Mouse (Mus musculus): ENCODE measurements around the gene Notch2. TPM values are rescaled to one million over a fixed set of nuclear protein-coding genes. Genes with fewer than 3 reads are reported as not detected.
"Not testable (repeated sequence)": the region's sequence is repeated elsewhere in the genome, so short reads cannot be mapped to it uniquely, and the experiment has no call there.

Notch2 gene
- total RNA-seq, 2 experiments from 2014 or later = 15.5 to 17.9 TPM

- DNase-seq (ENCODE audit: extremely low spot score in 1 of 2, low spot score in 2 of 2) = no peak
- intact Hi-C loops (cut with DNase I) = no loop called here
Observed at GRCm38 (mm10) chr3:98108866-98109265, 95.5 kb downstream of the Notch2 start.

DNA sequence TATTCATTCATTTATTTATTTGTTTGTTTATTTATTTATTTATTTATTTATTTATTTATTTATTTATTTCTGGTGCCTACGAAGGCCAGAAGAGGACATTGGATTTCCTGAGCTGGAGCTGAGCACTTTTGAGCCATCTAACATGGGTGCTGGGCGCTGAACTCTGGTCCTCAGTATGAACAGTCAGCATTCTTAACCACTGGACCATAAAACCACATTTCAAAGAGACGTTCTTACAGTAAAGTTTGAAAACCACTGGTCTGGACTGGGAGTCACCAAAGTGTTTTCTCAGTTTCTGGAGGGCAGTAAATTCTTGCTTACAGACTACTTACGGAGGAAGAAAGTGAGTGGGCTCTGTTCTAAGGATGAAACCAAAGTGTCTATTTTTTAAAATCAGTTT, 97.3 kb downstream of the Notch2 start:
- intact Hi-C loops (cut with DNase I) = no loop called here
- DNase-seq (ENCODE audit: extremely low spot score in 1 of 2, low spot score in 2 of 2) = no peak

GRCm38 (mm10) chr3:98118252-98118651, 104.9 kb downstream of the Notch2 start:
- no peak for DNase-seq (ENCODE audit: extremely low spot score in 1 of 2, low spot score in 2 of 2)

GRCm38 (mm10) chr3:98119338-98119737, 106.0 kb downstream of the Notch2 start:
- intact Hi-C loops (cut with DNase I) = no loop called here
- DNase-seq (ENCODE audit: extremely low spot score in 1 of 2, low spot score in 2 of 2) = no peak

More at GRCm38 (mm10) chr3:98118252-98118651, 104.9 kb downstream of the Notch2 start:
- intact Hi-C loops (cut with DNase I) = no loop called here

DNA sequence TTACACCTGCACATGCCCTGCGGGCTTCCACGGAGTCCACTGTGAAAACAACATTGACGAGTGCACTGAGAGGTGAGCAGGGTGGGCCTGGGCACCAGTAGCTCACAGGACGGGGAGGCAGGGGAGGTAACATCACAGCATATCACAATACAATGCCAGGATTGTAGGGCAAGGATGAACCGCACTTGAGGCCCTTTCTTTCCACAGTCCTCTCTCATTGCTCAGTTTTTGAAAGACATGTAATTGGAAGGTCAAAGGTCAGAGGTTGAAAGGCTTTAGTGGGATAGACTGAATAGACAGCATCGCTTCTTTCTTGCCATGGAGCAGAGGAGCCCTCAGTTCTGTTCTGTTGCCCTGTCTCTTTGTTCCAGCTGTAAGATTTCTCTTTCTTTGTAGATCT, 107.6 kb downstream of the Notch2 start:
- intact Hi-C loops (cut with DNase I) = no loop called here
- DNase-seq (ENCODE audit: extremely low spot score in 1 of 2, low spot score in 2 of 2) = no peak

GRCm38 (mm10) chr3:98127775-98128174, 114.4 kb downstream of the Notch2 start:
- intact Hi-C loops (cut with DNase I) = no loop called here
- DNase-seq (ENCODE audit: extremely low spot score in 1 of 2, low spot score in 2 of 2) = no peak

GRCm38 (mm10) chr3:98128716-98129115, 115.4 kb downstream of the Notch2 start:
- intact Hi-C loops (cut with DNase I) = no loop called here
- DNase-seq (ENCODE audit: extremely low spot score in 1 of 2, low spot score in 2 of 2) = no peak

GRCm38 (mm10) chr3:98132140-98132539, 118.8 kb downstream of the Notch2 start:
- not testable (repeated sequence) for DNase-seq (ENCODE audit: extremely low spot score in 1 of 2, low spot score in 2 of 2)
- intact Hi-C loops (cut with DNase I) = loop anchor here (10.0 kb wide), 1 partner anchor 83 kb away; no protein-coding TSS in a partner anchor

DNA sequence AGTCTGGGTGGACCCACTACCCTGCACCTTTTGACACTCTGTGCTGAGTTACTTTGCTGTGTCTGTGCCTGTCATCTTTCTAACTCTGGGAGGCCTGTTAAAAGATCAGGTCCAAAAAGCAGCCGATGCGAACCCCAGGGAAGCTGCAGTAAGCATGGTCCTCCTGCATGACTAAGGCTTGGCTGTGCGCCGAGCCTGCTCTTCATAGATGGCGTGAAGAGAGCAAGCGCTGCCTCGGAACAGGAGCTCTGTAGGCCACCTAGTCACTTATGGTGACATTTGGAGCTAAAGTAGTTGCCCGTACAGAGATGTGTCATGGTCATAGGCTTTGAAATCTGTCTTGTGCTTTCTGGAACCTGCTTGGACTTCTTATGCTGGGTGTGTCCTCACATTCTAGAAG, 119.3 kb downstream of the Notch2 start:
- no peak for DNase-seq (ENCODE audit: extremely low spot score in 1 of 2, low spot score in 2 of 2)
- intact Hi-C loops (cut with DNase I) = loop anchor here (10.0 kb wide), 1 partner anchor 82 kb away; no protein-coding TSS in a partner anchor

DNA sequence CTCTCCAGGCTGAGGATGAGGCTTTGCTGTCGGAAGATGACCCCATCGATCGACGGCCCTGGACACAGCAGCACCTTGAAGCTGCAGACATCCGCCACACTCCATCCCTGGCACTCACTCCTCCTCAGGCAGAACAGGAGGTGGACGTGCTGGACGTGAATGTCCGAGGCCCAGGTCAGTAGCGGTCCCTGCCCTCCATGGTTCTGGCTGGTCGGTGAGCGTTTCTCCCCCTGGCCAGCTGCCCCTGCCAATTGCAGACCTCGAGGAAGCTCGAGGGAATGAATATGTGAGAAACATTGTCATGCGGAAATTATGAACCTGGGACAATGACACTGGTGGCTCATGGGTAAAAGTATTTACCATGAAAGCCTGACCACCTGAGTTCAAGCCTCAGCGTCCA, 128.1 kb downstream of the Notch2 start:
- intact Hi-C loops (cut with DNase I) = no loop called here
- no peak for DNase-seq (ENCODE audit: extremely low spot score in 1 of 2, low spot score in 2 of 2)

DNA sequence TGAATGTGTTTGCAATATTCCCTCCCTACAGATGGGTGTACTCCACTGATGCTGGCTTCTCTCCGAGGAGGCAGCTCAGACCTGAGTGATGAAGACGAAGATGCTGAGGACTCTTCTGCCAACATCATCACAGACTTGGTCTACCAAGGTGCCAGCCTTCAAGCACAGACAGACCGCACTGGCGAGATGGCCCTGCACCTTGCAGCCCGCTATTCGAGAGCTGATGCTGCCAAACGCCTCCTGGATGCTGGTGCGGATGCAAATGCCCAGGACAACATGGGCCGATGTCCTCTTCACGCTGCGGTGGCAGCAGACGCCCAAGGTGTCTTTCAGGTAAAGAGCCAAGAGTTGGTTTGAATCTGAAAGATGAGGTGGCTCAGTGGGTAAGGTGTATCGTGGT, 129.5 kb downstream of the Notch2 start:
- DNase-seq (ENCODE audit: extremely low spot score in 1 of 2, low spot score in 2 of 2) = no peak
- intact Hi-C loops (cut with DNase I) = no loop called here

- intact Hi-C loops (cut with DNase I) = no loop called here
- DNase-seq (ENCODE audit: extremely low spot score in 1 of 2, low spot score in 2 of 2) = no peak
Observed at GRCm38 (mm10) chr3:98145204-98145603, 131.9 kb downstream of the Notch2 start.

DNA sequence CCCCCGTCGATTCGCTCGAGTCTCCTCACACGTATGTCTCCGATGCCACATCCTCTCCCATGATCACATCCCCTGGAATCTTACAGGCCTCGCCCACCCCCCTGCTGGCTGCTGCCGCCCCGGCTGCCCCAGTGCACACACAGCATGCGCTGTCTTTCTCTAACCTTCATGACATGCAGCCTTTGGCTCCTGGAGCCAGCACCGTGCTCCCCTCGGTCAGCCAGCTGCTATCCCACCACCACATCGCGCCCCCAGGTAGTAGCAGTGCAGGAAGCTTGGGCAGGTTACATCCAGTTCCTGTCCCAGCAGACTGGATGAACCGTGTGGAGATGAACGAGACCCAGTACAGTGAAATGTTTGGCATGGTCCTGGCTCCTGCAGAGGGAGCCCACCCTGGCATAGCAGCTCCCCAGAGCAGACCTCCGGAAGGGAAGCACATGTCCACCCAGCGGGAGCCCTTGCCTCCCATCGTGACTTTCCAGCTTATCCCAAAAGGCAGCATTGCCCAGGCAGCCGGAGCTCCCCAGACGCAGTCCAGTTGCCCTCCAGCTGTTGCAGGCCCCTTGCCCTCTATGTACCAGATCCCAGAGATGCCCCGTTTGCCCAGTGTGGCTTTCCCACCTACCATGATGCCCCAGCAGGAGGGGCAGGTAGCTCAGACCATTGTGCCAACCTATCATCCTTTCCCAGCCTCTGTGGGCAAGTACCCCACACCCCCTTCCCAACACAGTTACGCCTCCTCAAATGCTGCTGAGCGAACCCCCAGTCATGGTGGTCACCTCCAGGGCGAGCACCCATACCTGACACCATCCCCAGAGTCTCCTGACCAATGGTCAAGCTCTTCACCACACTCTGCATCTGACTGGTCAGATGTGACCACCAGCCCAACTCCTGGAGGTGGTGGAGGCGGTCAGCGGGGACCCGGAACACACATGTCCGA, 133.4 kb downstream of the Notch2 start:
- no peak for DNase-seq (ENCODE audit: extremely low spot score in 1 of 2, low spot score in 2 of 2)
- intact Hi-C loops (cut with DNase I) = no loop called here

DNA sequence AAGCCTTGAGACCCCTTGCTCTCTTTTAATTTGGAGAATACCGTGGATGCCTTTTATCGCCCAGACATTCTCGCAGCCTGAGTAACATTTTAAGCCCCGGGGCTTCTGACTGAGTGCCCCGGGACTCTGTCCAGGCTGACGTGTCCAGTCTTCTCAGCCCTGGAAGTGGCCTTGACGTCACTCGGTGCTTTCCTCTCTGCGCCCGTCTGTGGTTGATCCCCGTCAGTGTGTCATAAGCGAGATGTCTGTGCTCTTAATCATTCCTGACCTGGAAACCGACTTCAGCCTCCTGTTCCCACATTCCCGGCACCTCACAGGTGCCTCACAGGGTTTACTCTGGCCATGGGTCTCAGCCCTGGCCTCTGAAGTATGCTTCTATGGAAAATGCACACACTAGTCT, 134.4 kb downstream of the Notch2 start:
- intact Hi-C loops (cut with DNase I) = no loop called here
- DNase-seq (ENCODE audit: extremely low spot score in 1 of 2, low spot score in 2 of 2) = no peak

DNA sequence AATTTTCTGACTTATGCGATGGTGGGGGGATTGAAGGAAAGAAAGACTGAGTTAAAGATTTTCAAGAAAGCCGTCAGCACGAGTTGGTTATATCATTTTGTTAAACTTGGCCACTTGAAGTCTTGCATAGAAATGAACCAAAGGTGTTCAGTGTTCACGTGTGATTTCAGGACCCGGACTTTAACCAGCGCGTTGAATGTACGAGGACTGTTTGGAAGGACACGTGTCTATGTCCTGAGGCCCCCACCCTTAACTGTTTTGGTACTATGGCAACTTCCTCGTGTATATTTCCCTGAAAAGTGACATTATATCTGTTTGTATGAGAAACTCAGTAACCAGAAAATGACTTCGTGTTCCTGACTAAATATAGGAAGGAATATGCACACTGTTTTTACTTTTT, 136.6 kb downstream of the Notch2 start:
- intact Hi-C loops (cut with DNase I) = no loop called here
- DNase-seq (ENCODE audit: extremely low spot score in 1 of 2, low spot score in 2 of 2) = no peak

- intact Hi-C loops (cut with DNase I) = no loop called here
Observed at GRCm38 (mm10) chr3:98151016-98151415, 137.7 kb downstream of the Notch2 start.

GRCm38 (mm10) chr3:98153460-98153859, 140.1 kb downstream of the Notch2 start:
- intact Hi-C loops (cut with DNase I) = no loop called here
- no peak for DNase-seq (ENCODE audit: extremely low spot score in 1 of 2, low spot score in 2 of 2)

More at GRCm38 (mm10) chr3:98151016-98151415, 137.7 kb downstream of the Notch2 start:
- no peak for DNase-seq (ENCODE audit: extremely low spot score in 1 of 2, low spot score in 2 of 2)

DNA sequence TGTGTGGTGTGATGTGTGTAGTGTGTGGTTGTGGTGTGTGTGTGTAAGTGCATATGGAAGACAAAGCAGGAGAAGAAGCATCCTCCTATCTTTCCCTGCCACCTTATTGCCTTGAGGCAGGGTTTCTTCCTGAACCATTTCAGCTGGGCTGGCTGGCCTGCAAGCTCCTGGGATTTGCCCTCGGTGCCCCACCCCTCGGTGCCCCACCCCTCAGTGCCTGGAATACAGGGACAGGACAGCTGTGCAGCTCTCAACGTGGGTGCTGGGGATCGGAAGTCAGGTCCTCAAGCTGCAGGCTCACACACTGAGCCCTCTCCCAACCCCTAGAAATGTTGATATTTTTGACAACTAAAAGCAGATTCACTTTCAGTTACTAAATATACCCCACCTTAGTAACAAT, 142.8 kb downstream of the Notch2 start:
- intact Hi-C loops (cut with DNase I) = no loop called here
- DNase-seq (ENCODE audit: extremely low spot score in 1 of 2, low spot score in 2 of 2) = no peak

- no peak for DNase-seq (ENCODE audit: extremely low spot score in 1 of 2, low spot score in 2 of 2)
- intact Hi-C loops (cut with DNase I) = no loop called here
Observed at GRCm38 (mm10) chr3:98157073-98157472, 143.7 kb downstream of the Notch2 start.

DNA sequence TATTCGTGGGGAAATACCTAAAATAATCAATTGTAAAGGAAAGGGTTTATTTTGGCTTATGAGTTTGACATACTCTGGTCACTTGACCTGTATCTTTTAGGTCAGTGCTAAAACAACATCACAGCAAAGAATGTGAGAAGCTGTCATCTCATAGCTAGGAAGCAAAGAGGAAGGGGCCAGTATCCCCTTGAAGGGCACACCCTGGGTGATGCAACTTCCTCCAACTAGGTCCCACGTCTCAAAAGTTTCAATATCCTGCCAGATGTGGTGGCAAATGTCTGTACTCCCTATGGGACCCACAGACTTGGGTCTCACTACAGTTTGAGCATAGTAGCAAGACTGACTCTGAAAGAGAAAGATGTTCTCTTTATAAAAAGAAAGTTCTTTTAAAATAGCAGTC, 144.3 kb downstream of the Notch2 start:
- intact Hi-C loops (cut with DNase I) = no loop called here
- DNase-seq (ENCODE audit: extremely low spot score in 1 of 2, low spot score in 2 of 2) = no peak

Measured in left cerebral cortex, postnatal 10 days (tissue).